Mouse (Mus musculus) CH12.LX (cell line): ENCODE results near the gene Wnt4. TPM values are rescaled to one million over a fixed set of nuclear protein-coding genes. Genes with fewer than 3 reads are reported as not detected.

Source experiments
- DNase-seq: peaks from one replicate; pipeline ENCODE4 v3.0.0-alpha.2; 2013; ENCODE audit errors: extremely low read depth
- H3K27ac ChIP-seq: 2 replicates; pipeline ENCODE4 v1.5.1; 2012; ENCODE audit warnings: low read depth, mild to moderate bottlenecking, control low read depth, moderate library complexity; ENCODE audit not compliant: insufficient read depth
- H3K27me3 ChIP-seq: replicated peaks from 2 replicates; pipeline ENCODE3; 2012; ENCODE audit warnings: inconsistent platforms
- H3K36me3 ChIP-seq, 2 experiments: replicated peaks in 1 of 2; 2 replicates each; pipeline versions ENCODE3 to v1.6.1; 2012; ENCODE audit warnings: inconsistent platforms in 1 of 2, low read length in 1 of 2, mild to moderate bottlenecking in 1 of 2, mixed read lengths in 1 of 2, moderate library complexity in 1 of 2; ENCODE audit not compliant: control insufficient read depth in 1 of 2, insufficient read depth in 1 of 2
- H3K4me1 ChIP-seq, 2 experiments: 2 replicates each; pipeline ENCODE4 v1.6.1; 2012; ENCODE audit warnings: inconsistent platforms in 1 of 2, moderate library complexity in 1 of 2; ENCODE audit not compliant: insufficient read depth in 2 of 2, control insufficient read depth in 1 of 2
- H3K4me2 ChIP-seq: 2 replicates; pipeline ENCODE4 v1.6.1; 2012; ENCODE audit warnings: low read depth, mild to moderate bottlenecking, control low read depth; ENCODE audit not compliant: poor library complexity, insufficient read depth, severe bottlenecking
- H3K4me3 ChIP-seq, 3 experiments: fragments of 150-350 bp in 1 of 3; sonication (generic) in 1 of 3; replicated peaks in 1 of 3; 2 replicates each; pipeline versions ENCODE3 to v1.5.1; 2011 to 2012; ENCODE audit warnings: low read depth in 2 of 3, low read length in 2 of 3, mild to moderate bottlenecking in 2 of 3, moderate library complexity in 2 of 3, control low read depth in 1 of 3, improper control_type of control experiment in 1 of 3, inconsistent platforms in 1 of 3, mixed read lengths in 1 of 3; ENCODE audit not compliant: poor library complexity in 1 of 3
- H3K79me2 ChIP-seq: replicated peaks from 2 replicates; pipeline ENCODE4 v1.6.1; 2012; ENCODE audit warnings: mild to moderate bottlenecking, moderate library complexity; ENCODE audit not compliant: control insufficient read depth, poor library complexity, insufficient read depth, severe bottlenecking; ENCODE audit errors: extremely low read depth
- H3K9ac ChIP-seq: 2 replicates; pipeline ENCODE4 v1.6.1; 2012; ENCODE audit warnings: low read depth, mild to moderate bottlenecking, control low read depth, moderate library complexity; ENCODE audit not compliant: insufficient read depth
- H3K9me3 ChIP-seq: replicated peaks from 2 replicates; pipeline ENCODE3; 2012; ENCODE audit warnings: low read length, inconsistent platforms, mixed read lengths
- CHD2 ChIP-seq: IDR thresholded peaks from 2 replicates; pipeline ENCODE4 v1.6.1; 2011; ENCODE audit warnings: low read length, improper control_type of control experiment
- ELF1 ChIP-seq: IDR thresholded peaks from 2 replicates; pipeline ENCODE4 v1.6.1; 2014; ENCODE audit warnings: low read depth, mild to moderate bottlenecking, inconsistent platforms, low read length, improper control_type of control experiment
- HCFC1 ChIP-seq: IDR thresholded peaks from 2 replicates; pipeline ENCODE4 v1.6.1; 2012; ENCODE audit warnings: low read depth, mild to moderate bottlenecking, inconsistent platforms, low read length, improper control_type of control experiment
- JUND ChIP-seq: conservative IDR thresholded peaks from 2 replicates; pipeline ENCODE4 v1.6.1; 2011; ENCODE audit warnings: low read depth, low read length, improper control_type of control experiment
- MAX ChIP-seq: IDR thresholded peaks from 2 replicates; pipeline ENCODE4 v1.6.1; 2011; ENCODE audit warnings: low read length, improper control_type of control experiment
- MEF2A ChIP-seq: IDR thresholded peaks from 2 replicates; pipeline ENCODE4 v1.6.1; 2014; ENCODE audit warnings: low read depth, mild to moderate bottlenecking, inconsistent platforms, low read length, improper control_type of control experiment, borderline replicate concordance
- NRF1 ChIP-seq: IDR thresholded peaks from 2 replicates; pipeline ENCODE4 v1.6.1; 2014; ENCODE audit warnings: low read depth, mild to moderate bottlenecking, inconsistent platforms, low read length, improper control_type of control experiment, moderate library complexity
- POLR2AphosphoS2 ChIP-seq: IDR thresholded peaks from 2 replicates; pipeline ENCODE4 v1.6.1; 2011; ENCODE audit warnings: low read depth, low read length, improper control_type of control experiment
- SIN3A ChIP-seq: IDR thresholded peaks from 2 replicates; pipeline ENCODE4 v1.6.1; 2012; ENCODE audit warnings: low read length, improper control_type of control experiment, inconsistent platforms
- TCF12 ChIP-seq: IDR thresholded peaks from 2 replicates; pipeline ENCODE4 v1.6.1; 2014; ENCODE audit warnings: low read depth, mild to moderate bottlenecking, inconsistent platforms, low read length, improper control_type of control experiment
- USF1 ChIP-seq: IDR thresholded peaks from 2 replicates; pipeline ENCODE4 v1.6.1; 2014; ENCODE audit warnings: low read depth, mild to moderate bottlenecking, inconsistent platforms, low read length, improper control_type of control experiment
- USF2 ChIP-seq: conservative IDR thresholded peaks from 2 replicates; pipeline ENCODE4 v1.6.1; 2011; ENCODE audit warnings: low read depth, low read length, improper control_type of control experiment
- ZMIZ1 ChIP-seq: IDR thresholded peaks from 2 replicates; pipeline ENCODE4 v1.6.1; 2012; ENCODE audit warnings: low read depth, mild to moderate bottlenecking, inconsistent platforms, low read length, improper control_type of control experiment
- dilution Hi-C: fragments of 300-500 bp; cut with MboI; formaldehyde crosslinking; loops from 2 replicates; pipeline ENCODE4 v1.14.3; 2020; ENCODE audit warnings: low sequenced_read_pairs; ENCODE audit not compliant: extremely low pct_unique_long_range_greater_than_20kb, extremely low pct_ligation_motif_present
- in situ Hi-C: fragments of 300-500 bp; cut with MboI; formaldehyde crosslinking; loops from 3 replicates; pipeline ENCODE4 v1.14.3; 2019; ENCODE audit warnings: low sequenced_read_pairs, low pct_ligation_motif_present, low pct_unique_long_range_greater_than_20kb, mixed read lengths
- polyA plus RNA-seq: library from polyadenylated mRNA; unstranded; fragments of >175 nt; gene quantifications from 2 replicates; pipeline ENCODE4 v1.2.1, GENCODE M21; 2012; ENCODE audit warnings: low read depth; ENCODE audit not compliant: insufficient read length
- total RNA-seq, 2 experiments: library from RNA; depleted of rRNA; stranded (reverse); fragments of 300-350 nt in 1 of 2; fragments of >200 nt in 1 of 2; gene quantifications; 2 replicates each; pipeline ENCODE4 v1.2.3; 2012 to 2014

The Wnt4 gene
- total RNA-seq (2012; rRNA removed) (0.04 TPM in 1 of 2 replicates, not detected in the other), total RNA-seq (2014; rRNA removed) (not detected in 2 replicates), polyA plus RNA-seq (not detected in 2 replicates)

DNA sequence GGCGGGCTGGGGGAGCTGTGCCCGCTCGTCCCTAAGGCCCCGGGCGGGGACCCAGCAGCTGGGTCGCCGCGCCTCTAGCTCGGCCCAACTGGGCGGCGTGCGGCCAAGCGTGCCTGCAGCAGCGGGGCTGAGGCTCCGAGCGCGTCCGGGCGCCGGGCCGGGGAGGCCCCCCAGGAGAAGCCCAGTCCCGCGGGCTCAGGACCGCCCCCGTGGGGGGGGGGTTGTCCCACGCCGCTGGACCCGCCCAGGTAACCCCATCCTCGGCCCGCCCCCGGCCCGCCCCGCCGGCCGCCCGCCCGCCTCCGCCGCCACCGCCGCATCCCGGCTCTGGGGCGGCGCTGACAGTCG, at the start of gene Wnt4:
Gene Wnt4, plus strand, starts transcription at position 324 of the 348 bp plus-strand sequence.
- Histone ChIP-seq H3K9me3 (peaks cover 8% of the 10 kb centered on the region), H3K27me3 (peaks cover 65% of the 10 kb centered on the region), H3K9ac (no peak within 1 kb of the TSS), H3K4me2 (no peak within 1 kb of the TSS), H3K4me3 (no peak within 1 kb of the TSS), H3K36me3 (no peaks in the 10 kb centered on the region), H3K27ac (no peak within 1 kb of the TSS), H3K79me2 (no peaks in the 10 kb centered on the region), H3K4me1 (no peaks in the 10 kb centered on the region; a peak in 1 of 4 replicates)
- TF ChIP-seq CHD2 (no peak), MAX (no peak), USF2 (no peak), ELF1 (no peak), SIN3A (no peak), TCF12 (no peak), POLR2AphosphoS2 (no peak), ZMIZ1 (no peak), HCFC1 (no peak)
- no peak for DNase-seq
- in situ Hi-C loops = no loop called here
- dilution Hi-C loops = no loop called here

DNA sequence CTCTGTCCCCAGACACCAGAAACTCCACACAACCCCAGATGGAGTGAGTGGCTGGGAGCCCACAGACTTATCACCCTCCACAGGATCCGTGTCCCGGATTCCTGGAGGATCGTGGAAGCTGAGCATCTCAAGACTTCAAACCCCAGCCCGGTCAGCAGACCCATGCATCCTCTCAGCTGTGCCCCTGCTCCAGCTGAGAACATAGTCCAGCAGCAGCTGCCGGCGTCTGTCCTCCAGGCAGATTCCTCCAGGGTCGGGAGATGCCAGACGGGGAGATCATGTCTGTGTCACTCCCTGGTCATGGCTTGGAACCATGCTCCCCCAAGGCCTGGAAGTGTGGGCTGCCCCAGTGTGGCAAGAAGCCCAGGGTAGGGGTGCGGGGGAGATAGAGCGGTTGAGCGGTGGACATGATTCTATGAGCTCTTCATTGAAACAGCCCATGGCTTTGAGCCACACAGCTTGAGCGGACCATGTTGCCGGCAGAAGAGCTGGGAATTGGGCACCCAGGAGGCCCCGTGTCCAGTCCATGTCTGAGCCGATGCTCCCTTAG, 48.6 kb upstream of the Wnt4 start:
- dilution Hi-C loops (no loop called here), in situ Hi-C loops (no loop called here)
- TF ChIP-seq JUND (no peak), SIN3A (no peak), MEF2A (no peak), NRF1 (no peak), USF1 (no peak)
- Histone ChIP-seq H3K27ac (no peak overlapping the region), H3K4me3 (no peak overlapping the region), H3K27me3 (peaks cover 88% of the 10 kb centered on the region), H3K36me3 (no peaks in the 10 kb centered on the region), H3K9ac (no peak overlapping the region), H3K79me2 (no peaks in the 10 kb centered on the region), H3K4me1 (no peaks in the 10 kb centered on the region), H3K4me2 (no peak overlapping the region), H3K9me3 (peaks cover 4% of the 10 kb centered on the region)
- DNase-seq = no peak
